Mouse (Mus musculus): ENCODE measurements around the gene Bloc1s5. TPM values are rescaled to one million over a fixed set of nuclear protein-coding genes. Genes with fewer than 3 reads are reported as not detected.
A peak's percentile ranks its signal among the peaks of the same experiment; 100 is the strongest.

Gene Bloc1s5
- polyA plus RNA-seq, 1 experiment, result 7.1 TPM

DNA sequence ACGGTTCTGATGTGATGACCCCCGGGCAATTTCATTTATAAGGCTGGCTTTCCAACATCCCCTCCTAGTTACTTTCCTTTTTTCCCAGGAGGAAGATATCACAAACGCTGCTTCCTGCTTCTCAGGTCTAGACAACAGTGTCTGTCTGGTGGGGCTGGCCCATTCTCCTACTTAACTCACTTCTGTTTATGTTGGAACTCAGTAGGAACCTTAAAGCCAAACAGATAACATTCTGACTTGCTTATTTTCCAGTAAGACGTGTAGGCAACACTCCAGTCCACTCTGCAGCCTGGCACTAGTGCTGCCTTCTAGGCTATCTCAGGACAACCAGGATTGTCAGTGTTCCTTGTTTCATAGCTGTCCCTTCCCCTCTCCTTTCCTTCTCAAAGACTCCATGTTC is 14.2 kb upstream of the Bloc1s5 start:
- TF ChIP-seq CTCF (IDR thresholded peaks at IDR 0.05; ENCODE audit: extremely low read depth, insufficient read depth, low read length), result no peak
- TF ChIP-seq POLR2A (IDR thresholded peaks at IDR 0.05; ENCODE audit: extremely low read depth, insufficient read depth, low read length), result no peak
- Histone ChIP-seq H3K4me3 (ENCODE audit: insufficient read depth, low read length) (no peak overlapping the region), H3K27ac (ENCODE audit: insufficient read depth, low read length) (no peak overlapping the region), H3K4me1 (ENCODE audit: control insufficient read depth, insufficient read depth, low read length) (no peaks in the 10 kb centered on the region)

DNA sequence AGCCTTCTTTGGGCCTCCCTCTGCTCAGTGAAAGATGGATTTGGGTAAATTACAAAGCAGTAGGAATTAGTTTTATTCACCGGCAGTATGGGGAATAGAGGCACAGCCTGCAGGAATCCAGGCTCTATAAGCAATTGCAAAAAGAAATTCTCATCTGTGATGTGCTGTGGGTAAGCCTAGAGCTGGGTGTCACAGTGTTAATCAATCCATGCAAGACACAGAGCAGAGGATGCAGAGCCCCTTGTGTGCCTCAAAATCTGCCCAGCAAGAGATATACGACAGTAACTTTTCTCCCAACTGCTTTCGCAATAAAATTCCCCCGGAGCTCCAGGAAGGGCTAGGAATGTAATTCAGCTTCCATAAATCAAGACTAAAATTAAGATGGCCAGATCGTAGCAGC is 6.5 kb upstream of the Bloc1s5 start:
- Histone ChIP-seq H3K27ac (ENCODE audit: insufficient read depth, low read length) (no peak overlapping the region), H3K4me3 (ENCODE audit: insufficient read depth, low read length) (no peak overlapping the region), H3K4me1 (ENCODE audit: control insufficient read depth, insufficient read depth, low read length) (no peaks in the 10 kb centered on the region)
- no peak for TF ChIP-seq POLR2A (IDR thresholded peaks at IDR 0.05; ENCODE audit: extremely low read depth, insufficient read depth, low read length)
- TF ChIP-seq CTCF (IDR thresholded peaks at IDR 0.05; ENCODE audit: extremely low read depth, insufficient read depth, low read length), result no peak

DNA sequence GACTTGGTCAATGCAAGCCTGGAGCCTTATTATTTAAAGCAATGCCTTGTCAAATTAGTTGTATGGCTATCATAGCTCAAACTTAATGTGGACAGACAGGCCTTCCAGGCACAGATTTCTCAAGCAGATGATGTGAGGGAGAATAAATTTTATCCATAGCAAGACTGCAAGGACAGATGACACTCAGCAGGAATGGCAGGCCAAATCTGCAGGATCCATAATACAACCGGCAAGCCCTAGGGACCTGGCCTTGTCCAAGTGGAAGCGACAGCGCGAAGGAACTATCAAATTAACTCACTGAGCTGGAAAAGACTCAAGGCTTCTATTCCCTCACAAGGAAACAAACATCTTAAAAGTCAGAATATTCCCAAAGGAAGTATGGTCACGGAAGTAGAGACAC is 6.1 kb upstream of the Bloc1s5 start:
- Histone ChIP-seq H3K27ac (ENCODE audit: insufficient read depth, low read length) (no peak overlapping the region), H3K4me1 (ENCODE audit: control insufficient read depth, insufficient read depth, low read length) (no peaks in the 10 kb centered on the region), H3K4me3 (ENCODE audit: insufficient read depth, low read length) (no peak overlapping the region)
- no peak for TF ChIP-seq POLR2A (IDR thresholded peaks at IDR 0.05; ENCODE audit: extremely low read depth, insufficient read depth, low read length)
- TF ChIP-seq CTCF (IDR thresholded peaks at IDR 0.05; ENCODE audit: extremely low read depth, insufficient read depth, low read length), result no peak

DNA sequence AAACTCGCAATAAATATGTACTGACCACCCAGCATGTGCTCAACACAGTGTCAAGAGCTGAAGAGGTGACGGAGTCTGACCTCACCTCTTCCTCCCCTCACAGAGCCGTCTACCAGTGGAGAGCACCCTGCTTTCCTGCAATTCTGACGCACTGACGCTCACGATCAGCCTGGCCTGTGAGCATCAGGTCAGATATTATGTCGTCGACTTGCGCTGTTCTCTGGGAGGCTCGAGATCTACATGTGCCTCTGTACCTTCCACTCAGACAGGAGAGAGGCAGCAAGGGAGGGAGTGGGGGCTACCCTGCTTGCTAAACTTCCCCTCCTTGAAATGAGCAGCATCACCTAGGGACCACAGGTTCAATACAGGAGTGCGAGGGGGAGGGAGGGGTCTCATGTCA is 3.8 kb upstream of the Bloc1s5 start:
- Histone ChIP-seq H3K27ac (ENCODE audit: insufficient read depth, low read length) (no peak overlapping the region), H3K4me1 (ENCODE audit: control insufficient read depth, insufficient read depth, low read length) (no peaks in the 10 kb centered on the region), H3K4me3 (ENCODE audit: insufficient read depth, low read length) (no peak overlapping the region)
- TF ChIP-seq POLR2A (IDR thresholded peaks at IDR 0.05; ENCODE audit: extremely low read depth, insufficient read depth, low read length), result no peak
- TF ChIP-seq CTCF (IDR thresholded peaks at IDR 0.05; ENCODE audit: extremely low read depth, insufficient read depth, low read length), result no peak

DNA sequence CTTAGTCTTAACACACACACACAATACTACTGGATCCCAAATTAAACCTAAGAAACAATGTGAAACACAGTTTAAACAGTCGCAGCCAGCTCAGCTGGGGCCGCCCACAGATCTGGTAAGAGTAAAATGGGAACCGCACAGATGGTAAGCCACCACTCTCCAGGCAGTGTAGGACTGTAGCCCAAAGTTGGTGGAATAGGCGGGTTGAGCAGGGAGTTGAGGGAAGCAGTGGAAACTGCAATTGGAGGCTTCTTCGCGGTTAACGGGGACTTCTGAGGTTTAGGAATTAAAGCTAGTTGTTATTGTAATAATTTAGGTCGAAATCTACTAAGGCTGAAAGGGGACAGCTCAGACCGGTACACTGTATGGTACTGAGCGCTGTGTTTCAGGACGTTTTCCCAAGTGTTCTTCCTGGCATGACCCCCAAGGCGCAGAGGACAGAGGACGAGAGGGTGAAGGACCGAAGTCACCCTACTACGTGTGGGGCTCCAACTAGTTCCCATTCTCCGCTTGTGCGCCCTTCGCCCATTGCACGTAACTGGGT is 581 bp downstream of the Bloc1s5 start:
- TF ChIP-seq CTCF (IDR thresholded peaks at IDR 0.05; ENCODE audit: extremely low read depth, insufficient read depth, low read length), result no peak
- TF ChIP-seq POLR2A (IDR thresholded peaks at IDR 0.05; ENCODE audit: extremely low read depth, insufficient read depth, low read length), result 0 out of 2 replicates have a peak, but pooled peaks have one; percentile 38
- peaks cover 1% of the 10 kb centered on the region; the same call in 1 of the 2 replicates for H3K4me1 ChIP-seq (ENCODE audit: control insufficient read depth, insufficient read depth, low read length)
- H3K27ac ChIP-seq (ENCODE audit: insufficient read depth, low read length), result no peak overlapping the region
- peak overlapping the region; percentile 55 for H3K4me3 ChIP-seq (ENCODE audit: insufficient read depth, low read length)

DNA sequence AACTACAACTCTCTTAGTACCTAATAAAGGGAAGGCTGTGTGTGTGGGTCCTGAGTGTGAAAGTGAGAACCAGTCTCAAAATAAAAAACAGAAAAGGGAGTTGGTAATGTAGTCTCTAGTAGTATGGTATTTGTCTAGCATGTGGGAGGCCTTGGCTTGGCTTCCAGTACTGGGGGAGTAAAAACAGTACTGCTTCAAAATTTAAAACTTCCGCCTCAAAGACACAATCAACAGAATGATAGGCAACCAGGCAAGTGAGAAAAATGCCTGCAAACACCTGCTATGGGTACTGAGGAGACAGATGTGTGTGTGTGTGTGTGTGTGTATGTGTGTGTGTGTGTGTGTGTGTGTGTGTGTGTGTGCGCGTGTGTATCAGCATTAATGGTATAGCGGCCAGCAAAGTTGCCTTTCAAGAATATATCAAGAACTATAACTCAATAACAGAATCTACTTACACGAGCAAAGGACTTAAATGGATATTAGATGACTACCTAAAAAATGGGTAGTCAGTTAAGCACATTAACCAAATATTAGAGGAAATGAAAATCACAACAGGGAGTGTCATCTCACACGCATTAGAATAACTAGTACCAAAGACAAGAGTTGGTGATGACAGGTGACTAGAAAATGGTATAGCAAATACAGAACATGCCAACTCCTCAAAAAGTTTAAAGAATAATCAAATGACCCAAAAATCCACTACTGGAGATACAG is 1.5 kb downstream of the Bloc1s5 start:
- no peak for TF ChIP-seq CTCF (IDR thresholded peaks at IDR 0.05; ENCODE audit: extremely low read depth, insufficient read depth, low read length)
- TF ChIP-seq POLR2A (IDR thresholded peaks at IDR 0.05; ENCODE audit: extremely low read depth, insufficient read depth, low read length), result no peak
- H3K4me1 ChIP-seq (ENCODE audit: control insufficient read depth, insufficient read depth, low read length), result peaks cover 1% of the 10 kb centered on the region; the same call in 1 of the 2 replicates
- H3K4me3 ChIP-seq (ENCODE audit: insufficient read depth, low read length), result no peak overlapping the region
- H3K27ac ChIP-seq (ENCODE audit: insufficient read depth, low read length), result no peak overlapping the region

DNA sequence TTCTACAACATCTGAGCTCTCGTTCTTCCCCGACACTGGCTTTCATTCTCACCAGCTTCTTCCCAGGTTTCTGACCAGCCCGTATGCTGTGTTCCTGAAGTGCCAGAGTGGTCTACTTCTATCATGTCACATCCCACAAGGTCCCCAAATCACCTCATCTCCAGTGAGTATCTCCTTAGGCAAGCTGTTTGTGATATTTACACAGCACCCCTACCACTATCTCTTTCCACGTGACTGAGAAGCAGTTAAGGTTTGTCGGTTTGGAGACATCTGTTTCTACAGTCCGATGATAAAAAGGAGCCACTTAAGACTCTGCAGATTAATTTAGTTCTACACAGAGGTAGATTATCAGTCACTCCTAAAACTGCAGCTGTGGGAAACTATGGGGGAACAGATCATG is 2.4 kb downstream of the Bloc1s5 start:
- H3K4me1 ChIP-seq (ENCODE audit: control insufficient read depth, insufficient read depth, low read length), result peaks cover 1% of the 10 kb centered on the region; the same call in 1 of the 2 replicates
- H3K4me3 ChIP-seq (ENCODE audit: insufficient read depth, low read length), result no peak overlapping the region
- TF ChIP-seq POLR2A (IDR thresholded peaks at IDR 0.05; ENCODE audit: extremely low read depth, insufficient read depth, low read length), result no peak
- no peak for TF ChIP-seq CTCF (IDR thresholded peaks at IDR 0.05; ENCODE audit: extremely low read depth, insufficient read depth, low read length)
- no peak overlapping the region for H3K27ac ChIP-seq (ENCODE audit: insufficient read depth, low read length)

DNA sequence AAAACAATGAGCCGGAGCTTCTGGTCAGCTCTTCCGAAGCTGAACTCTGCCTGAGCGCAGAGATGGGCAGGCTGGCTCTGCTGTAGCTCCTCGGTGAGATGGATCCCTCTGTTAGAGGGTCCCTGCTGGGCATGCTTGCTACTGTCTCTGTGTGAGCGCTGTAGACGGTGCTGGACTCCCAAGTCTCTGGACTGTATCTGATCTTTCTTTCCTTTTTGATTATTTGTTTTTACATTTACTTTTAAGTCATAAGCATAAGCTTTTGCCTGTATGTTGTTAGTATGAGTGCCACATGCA is 8.7 kb downstream of the Bloc1s5 start:
- Histone ChIP-seq H3K4me1 (ENCODE audit: control insufficient read depth, insufficient read depth, low read length) (no peaks in the 10 kb centered on the region), H3K4me3 (ENCODE audit: insufficient read depth, low read length) (no peak overlapping the region), H3K27ac (ENCODE audit: insufficient read depth, low read length) (no peak overlapping the region)
- TF ChIP-seq POLR2A (IDR thresholded peaks at IDR 0.05; ENCODE audit: extremely low read depth, insufficient read depth, low read length) (no peak), CTCF (IDR thresholded peaks at IDR 0.05; ENCODE audit: extremely low read depth, insufficient read depth, low read length) (no peak)

DNA sequence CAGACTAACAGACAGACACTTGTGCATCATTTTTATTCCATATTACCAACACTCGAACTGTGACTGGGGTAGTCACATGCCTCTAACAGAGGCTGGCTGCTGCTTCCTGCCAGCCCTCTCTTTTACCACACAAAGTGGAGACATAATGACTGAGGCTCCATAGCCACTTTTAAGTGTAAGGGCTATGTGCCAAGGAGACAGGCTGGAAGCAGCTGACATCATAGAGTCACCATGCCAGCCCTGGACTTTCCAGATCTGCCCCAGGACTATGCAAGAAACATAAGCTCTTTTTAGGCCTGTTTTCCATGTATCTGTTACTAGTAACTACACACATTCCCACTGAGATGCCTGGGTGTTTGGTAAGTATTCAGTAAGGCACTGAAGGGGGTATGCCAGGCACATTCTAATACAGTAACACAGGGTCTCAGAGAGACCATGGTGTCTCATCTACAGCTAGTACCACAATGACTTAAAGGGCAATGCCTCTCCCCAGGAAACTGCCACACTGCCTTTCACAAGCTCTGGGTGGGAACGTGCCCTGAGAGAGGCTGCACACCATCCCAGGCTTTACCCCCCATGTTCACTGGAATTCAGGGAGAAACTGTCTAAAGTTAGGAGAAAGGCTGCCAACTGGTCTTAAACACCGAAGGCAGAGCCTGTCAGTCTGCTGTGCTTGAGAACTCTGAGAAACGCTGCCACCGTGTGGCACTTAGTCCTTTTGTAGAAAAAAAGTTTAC is 9.2 kb downstream of the Bloc1s5 start:
- Histone ChIP-seq H3K4me3 (ENCODE audit: insufficient read depth, low read length) (no peak overlapping the region), H3K27ac (ENCODE audit: insufficient read depth, low read length) (no peak overlapping the region), H3K4me1 (ENCODE audit: control insufficient read depth, insufficient read depth, low read length) (no peaks in the 10 kb centered on the region)
- no peak for TF ChIP-seq POLR2A (IDR thresholded peaks at IDR 0.05; ENCODE audit: extremely low read depth, insufficient read depth, low read length)
- TF ChIP-seq CTCF (IDR thresholded peaks at IDR 0.05; ENCODE audit: extremely low read depth, insufficient read depth, low read length), result peak; percentile 39; the same call in 1 of the 2 replicates
